In genomic region chr2:155591676-155592075, GRCm38 (mm10) we compare ENCODE assay signal across 8 mouse cellular contexts. TPM values are rescaled to one million over a fixed set of nuclear protein-coding genes. Genes with fewer than 3 reads are reported as not detected.
DNase-seq lines count a peak whose midpoint lies in the region; ATAC-seq and TF ChIP-seq lines count a peak whose summit lies in the region.

No protein-coding gene starts in this region.

- H3K27ac ChIP-seq in lung, embryonic 14.5 days (ENCODE audit: low read depth): peak overlapping the region; percentile 89
- peak overlapping the region; percentile 77; the same call in 1 of the 2 replicates for H3K27ac ChIP-seq in embryonic facial prominence, embryonic 12.5 days
- peak overlapping the region; percentile 85 for H3K27ac ChIP-seq in kidney, adult 2 months (ENCODE audit: insufficient read depth, low read depth, low read length)

- no peaks in the 10 kb centered on the region for H3K9me3 ChIP-seq in lung, embryonic 14.5 days (ENCODE audit: low read depth, low read length)
- H3K9me3 ChIP-seq in embryonic facial prominence, embryonic 12.5 days: no peaks in the 10 kb centered on the region

- TF ChIP-seq CTCF in lung, embryonic 14.5 days (IDR thresholded peaks at IDR 0.05; ENCODE audit: low read depth): no peak
- no peak for TF ChIP-seq CTCF in kidney, adult 2 months (conservative IDR thresholded peaks at IDR 0.05; ENCODE audit: insufficient read depth, insufficient read length, low read depth, low read length)

- no peak for ATAC-seq in lung, embryonic 14.5 days (ENCODE audit: insufficient read depth)
- ATAC-seq in embryonic facial prominence, embryonic 12.5 days (ENCODE audit: insufficient number of reproducible peaks, insufficient read depth, low FRiP score, low TSS enrichment): no peak
- ATAC-seq in monocyte, adult 5-6 weeks (replicated peaks; ENCODE audit: insufficient number of reproducible peaks, low FRiP score, low TSS enrichment, poor library complexity, severe bottlenecking): no peak

- WGBS in lung, embryonic 14.5 days: 6% methylated on average over 6 of the region's 6 CpGs
- WGBS in embryonic facial prominence, embryonic 12.5 days: 5% methylated on average over 6 of the region's 6 CpGs
- WGBS in kidney, adult 2 months: 2% methylated on average over 6 of the region's 6 CpGs

- peak overlapping the region; percentile 87 for H3K4me2 ChIP-seq in lung, embryonic 14.5 days
- H3K4me2 ChIP-seq in embryonic facial prominence, embryonic 12.5 days (replicated peaks): peak overlapping the region; percentile 63

- no peaks in the 10 kb centered on the region for H3K27me3 ChIP-seq in lung, embryonic 14.5 days (ENCODE audit: insufficient read depth, low read length)
- no peaks in the 10 kb centered on the region for H3K27me3 ChIP-seq in embryonic facial prominence, embryonic 12.5 days
- no peaks in the 10 kb centered on the region for H3K27me3 ChIP-seq in kidney, adult 2 months (replicated peaks; ENCODE audit: control insufficient read depth, insufficient read depth, low read length)

- peaks cover 6% of the 10 kb centered on the region; the same call in 1 of the 2 replicates for H3K4me1 ChIP-seq in lung, embryonic 14.5 days (ENCODE audit: insufficient read depth)
- peaks cover 7% of the 10 kb centered on the region for H3K4me1 ChIP-seq in embryonic facial prominence, embryonic 12.5 days
- peaks cover 20% of the 10 kb centered on the region; the same call in 1 of the 2 replicates for H3K4me1 ChIP-seq in kidney, adult 2 months (ENCODE audit: control insufficient read depth, insufficient read depth, low read length)

- H3K36me3 ChIP-seq in lung, embryonic 14.5 days (ENCODE audit: insufficient read depth): no peaks in the 10 kb centered on the region
- no peaks in the 10 kb centered on the region for H3K36me3 ChIP-seq in embryonic facial prominence, embryonic 12.5 days
- H3K36me3 ChIP-seq in kidney, adult 2 months (ENCODE audit: control insufficient read depth, insufficient read depth, low read length): no peaks in the 10 kb centered on the region; the same call in 1 of the 2 replicates

- peak overlapping the region; percentile 69 for H3K4me3 ChIP-seq in lung, embryonic 14.5 days (ENCODE audit: low read depth, low read length)
- H3K4me3 ChIP-seq in embryonic facial prominence, embryonic 12.5 days: peak overlapping the region; percentile 54
- H3K4me3 ChIP-seq in kidney, adult 2 months (ENCODE audit: insufficient read depth, low read depth, low read length): peak overlapping the region; percentile 64

- no peak for TF ChIP-seq POLR2A in kidney, adult 2 months (IDR thresholded peaks at IDR 0.05; ENCODE audit: low read depth, low read length)

- no peak for DNase-seq in lung, embryonic 14.5 days
- no peak for DNase-seq in lung, postnatal 25 days (ENCODE audit: low spot score)
- DNase-seq in kidney, adult 2 months: peak; percentile 75
- peak; percentile 17 for DNase-seq in lung, postnatal 36 days
- DNase-seq in layer of hippocampus, adult 9-11 months: no peak
- DNase-seq in left cerebral cortex, adult 11 months (ENCODE audit: low spot score): no peak

- peak overlapping the region; percentile 77 for H3K9ac ChIP-seq in lung, embryonic 14.5 days
- H3K9ac ChIP-seq in embryonic facial prominence, embryonic 12.5 days: peak overlapping the region; percentile 62

RNA-seq across cellular contexts. Expression of gene Gss, which starts 0.9 kb away (rescaled TPM):
- 22.0 TPM in 2 replicates for polyA plus RNA-seq in lung, embryonic 14.5 days (2014; fragmentation: Nextera tagmentation; extraction: Ambion mirVana)
- polyA plus RNA-seq in embryonic facial prominence, embryonic 12.5 days (2016; fragmentation: Nextera tagmentation; extraction: Ambion mirVana): 28.0 and 28.9 TPM in 2 replicates
- polyA plus RNA-seq in kidney, adult 2 months (2012; rRNA removed): 248 and 308 TPM in 2 replicates
- 30.1 to 47.6 TPM (median 35.5 TPM) in 3 replicates for total RNA-seq in monocyte, adult 5-6 weeks (2017)

RNA-seq across cellular contexts. Expression of gene Myh7b, which starts 19.3 kb away (rescaled TPM):
- 0.32 and 0.36 TPM in 2 replicates for polyA plus RNA-seq in lung, embryonic 14.5 days (2014; fragmentation: Nextera tagmentation; extraction: Ambion mirVana)
- 1.3 and 1.4 TPM in 2 replicates for polyA plus RNA-seq in embryonic facial prominence, embryonic 12.5 days (2016; fragmentation: Nextera tagmentation; extraction: Ambion mirVana)
- 0.05 TPM in 1 of 2 replicates, not detected in the other for polyA plus RNA-seq in kidney, adult 2 months (2012; rRNA removed)
- total RNA-seq in monocyte, adult 5-6 weeks (2017): not detected in 3 replicates

Comparison
In these comparisons a context has a peak if more than half of its experiments do, and no peak if none do; other contexts are left out.
1. DNase-seq: peak in kidney, adult 2 months (single experiment) and lung, postnatal 36 days (single experiment); none in lung, embryonic 14.5 days (single experiment), lung, postnatal 25 days (single experiment), layer of hippocampus, adult 9-11 months (single experiment) and left cerebral cortex, adult 11 months (single experiment).
2. Peak in every context shown above with its lines, with median percentiles within 50 percentile points of each other: H3K27ac ChIP-seq and H3K4me3 ChIP-seq.